ENCODE assay signal across 7 mouse cellular contexts in the genomic region with DNA sequence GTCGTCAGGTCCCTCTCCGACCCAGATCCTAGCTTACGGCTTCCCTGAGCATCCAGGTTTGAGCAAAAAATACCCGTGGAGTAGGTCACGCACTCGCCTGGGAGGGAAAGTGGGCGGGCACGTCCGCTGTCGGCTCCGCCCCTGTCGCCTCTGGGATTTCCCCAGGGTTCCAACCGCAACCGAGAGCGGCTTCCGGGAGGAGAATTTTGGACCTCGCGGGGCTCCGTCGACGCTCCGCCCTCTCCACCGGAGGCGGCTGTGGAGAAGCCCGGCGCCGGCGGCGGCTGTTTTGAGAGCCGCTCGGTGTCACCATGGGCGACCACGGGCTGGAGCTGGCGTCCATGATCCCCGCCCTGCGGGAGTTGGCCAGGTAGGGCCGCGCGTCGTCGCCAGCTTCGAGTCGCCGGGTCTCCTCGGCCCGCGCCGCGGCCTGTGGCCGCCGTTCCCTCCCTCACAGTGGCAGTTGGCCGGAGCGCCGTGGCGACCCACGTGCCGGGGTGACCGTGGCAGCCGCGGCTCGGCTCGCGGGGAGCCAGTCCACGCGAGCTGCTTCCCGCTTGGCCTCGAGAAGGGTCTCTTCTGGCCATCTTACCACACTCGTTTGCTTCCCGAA. TPM values are rescaled to one million over a fixed set of nuclear protein-coding genes. Genes with fewer than 3 reads are reported as not detected.
DNase-seq lines count a peak whose midpoint lies in the region; ATAC-seq and TF ChIP-seq lines count a peak whose summit lies in the region.

Gene Atr (plus strand): TSS at position 184 of the 613 bp plus-strand sequence.

- H3K4me3 ChIP-seq in intestine, postnatal 0 days (ENCODE audit: low read depth, low read length): peak within 1 kb of the TSS; percentile 93
- peak within 1 kb of the TSS; percentile 78 for H3K4me3 ChIP-seq in midbrain, embryonic 12.5 days
- peak within 1 kb of the TSS; percentile 94 for H3K4me3 ChIP-seq in small intestine, adult 2 months (ENCODE audit: low read depth, low read length)

- TF ChIP-seq POLR2A in small intestine, adult 2 months (IDR thresholded peaks at IDR 0.05; ENCODE audit: low read depth, low read length): peak; percentile 70

- H3K4me2 ChIP-seq in intestine, postnatal 0 days (replicated peaks; ENCODE audit: low read depth): peak within 1 kb of the TSS; percentile 85
- H3K4me2 ChIP-seq in midbrain, embryonic 12.5 days (replicated peaks): peak within 1 kb of the TSS; percentile 82

- H3K27me3 ChIP-seq in intestine, postnatal 0 days (replicated peaks; ENCODE audit: control insufficient read depth, insufficient read depth, low read length): no peaks in the 10 kb centered on the region
- H3K27me3 ChIP-seq in midbrain, embryonic 12.5 days: no peaks in the 10 kb centered on the region
- no peaks in the 10 kb centered on the region for H3K27me3 ChIP-seq in small intestine, adult 2 months (ENCODE audit: control insufficient read depth, insufficient read depth, low read length)

- H3K4me1 ChIP-seq in intestine, postnatal 0 days (replicated peaks; ENCODE audit: control insufficient read depth, insufficient read depth, low read length): no peaks in the 10 kb centered on the region
- H3K4me1 ChIP-seq in midbrain, embryonic 12.5 days: peaks cover 6% of the 10 kb centered on the region; the same call in 1 of the 2 replicates
- peaks cover 4% of the 10 kb centered on the region; the same call in 1 of the 2 replicates for H3K4me1 ChIP-seq in small intestine, adult 2 months (ENCODE audit: control insufficient read depth, insufficient read depth, insufficient read length, low read length)

- TF ChIP-seq CTCF in intestine, postnatal 0 days (IDR thresholded peaks at IDR 0.05; ENCODE audit: low read depth): no peak
- no peak for TF ChIP-seq CTCF in small intestine, adult 2 months (IDR thresholded peaks at IDR 0.05; ENCODE audit: extremely low read depth, insufficient read length, insufficient replicate concordance, low read depth, low read length)

- peak within 1 kb of the TSS; percentile 65 for H3K27ac ChIP-seq in intestine, postnatal 0 days (ENCODE audit: low read depth, low read length)
- peak within 1 kb of the TSS; percentile 64 for H3K27ac ChIP-seq in midbrain, embryonic 12.5 days (replicated peaks)
- H3K27ac ChIP-seq in small intestine, adult 2 months (ENCODE audit: insufficient read depth, low read depth, low read length): peak within 1 kb of the TSS; percentile 48

- WGBS in intestine, postnatal 0 days: under 1% methylated on average over 66 of the region's 69 CpGs
- under 1% methylated on average over 68 of the region's 69 CpGs for WGBS in midbrain, embryonic 12.5 days
- WGBS in small intestine, adult 2 months: under 1% methylated on average over 69 of the region's 69 CpGs

- intact Hi-C loops in left cerebral cortex, postnatal 4 days (cut with DNase I): no loop called here

- no peaks in the 10 kb centered on the region; the same call in 1 of the 2 replicates for H3K36me3 ChIP-seq in intestine, postnatal 0 days (ENCODE audit: control insufficient read depth, insufficient read depth)
- H3K36me3 ChIP-seq in midbrain, embryonic 12.5 days: peaks cover 3% of the 10 kb centered on the region; the same call in 1 of the 2 replicates
- no peaks in the 10 kb centered on the region for H3K36me3 ChIP-seq in small intestine, adult 2 months (ENCODE audit: control insufficient read depth, insufficient read depth, low read length)

- H3K9ac ChIP-seq in intestine, postnatal 0 days (ENCODE audit: low read depth, low read length): peak within 1 kb of the TSS; percentile 77
- H3K9ac ChIP-seq in midbrain, embryonic 12.5 days (replicated peaks): peak within 1 kb of the TSS; percentile 74

- H3K9me3 ChIP-seq in intestine, postnatal 0 days (ENCODE audit: control insufficient read depth): no peaks in the 10 kb centered on the region
- no peaks in the 10 kb centered on the region for H3K9me3 ChIP-seq in midbrain, embryonic 12.5 days

- DNase-seq in adrenal gland, adult 8-10 months: peak; percentile 91
- DNase-seq in embryo, embryonic 9.5 days (ENCODE audit: extremely low spot score): peak; percentile 90
- peak; percentile 23 for DNase-seq in gonadal fat pad, adult 2 months (ENCODE audit: low read depth)
- peak; percentile 93 for DNase-seq in left cerebral cortex, postnatal 4 days

- ATAC-seq in intestine, postnatal 0 days: peak; percentile 87
- ATAC-seq in midbrain, embryonic 12.5 days (ENCODE audit: low FRiP score, low read depth): peak; percentile 91

RNA-seq across cellular contexts. Expression of gene Atr, which starts in this region (rescaled TPM):
- 10 to 100 TPM; 16.2 to 23.8 (median 18.5) TPM for total RNA-seq in adrenal gland, adult 8-10 months (2022)
- 3.7 TPM in 2 replicates for polyA plus RNA-seq in gonadal fat pad, adult 2 months (2012; rRNA removed)
- polyA plus RNA-seq in intestine, postnatal 0 days (2015; fragmentation: Nextera tagmentation; extraction: Ambion mirVana): 4.3 and 5.0 TPM in 2 replicates
- 10 to 100 TPM; 19.0 to 19.3 TPM for total RNA-seq in left cerebral cortex, postnatal 4 days (2021)
- polyA plus RNA-seq in midbrain, embryonic 12.5 days (2016; fragmentation: Nextera tagmentation; extraction: Ambion mirVana): 23.8 and 25.3 TPM in 2 replicates
- 0.14 and 0.35 TPM in 2 replicates for polyA plus RNA-seq in small intestine, adult 2 months (2012; rRNA removed)

Comparison
In these comparisons a context has a peak if more than half of its experiments do, and no peak if none do; other contexts are left out.
1. Peak in every context shown above with its lines: DNase-seq, ATAC-seq, H3K4me3 ChIP-seq and H3K27ac ChIP-seq.
2. DNase-seq: peak in every context shown above with its lines; median percentile 93 in left cerebral cortex, postnatal 4 days; 91 in adrenal gland, adult 8-10 months; 90 in embryo, embryonic 9.5 days; 23 in gonadal fat pad, adult 2 months.